Mouse (Mus musculus) CH12.LX (cell line): ENCODE results near the gene Cry2. TPM values are rescaled to one million over a fixed set of nuclear protein-coding genes. Genes with fewer than 3 reads are reported as not detected.

Experiments
- DNase-seq: peaks from one replicate; pipeline ENCODE4 v3.0.0-alpha.2; 2013; ENCODE audit errors: extremely low read depth
- H3K27ac ChIP-seq: 2 replicates; pipeline ENCODE4 v1.5.1; 2012; ENCODE audit warnings: low read depth, mild to moderate bottlenecking, control low read depth, moderate library complexity; ENCODE audit not compliant: insufficient read depth
- H3K27me3 ChIP-seq: replicated peaks from 2 replicates; pipeline ENCODE3; 2012; ENCODE audit warnings: inconsistent platforms
- H3K36me3 ChIP-seq, 2 experiments: replicated peaks in 1 of 2; 2 replicates each; pipeline versions ENCODE3 to v1.6.1; 2012; ENCODE audit warnings: inconsistent platforms in 1 of 2, low read length in 1 of 2, mild to moderate bottlenecking in 1 of 2, mixed read lengths in 1 of 2, moderate library complexity in 1 of 2; ENCODE audit not compliant: control insufficient read depth in 1 of 2, insufficient read depth in 1 of 2
- H3K4me1 ChIP-seq, 2 experiments: 2 replicates each; pipeline ENCODE4 v1.6.1; 2012; ENCODE audit warnings: inconsistent platforms in 1 of 2, moderate library complexity in 1 of 2; ENCODE audit not compliant: insufficient read depth in 2 of 2, control insufficient read depth in 1 of 2
- H3K4me2 ChIP-seq: 2 replicates; pipeline ENCODE4 v1.6.1; 2012; ENCODE audit warnings: low read depth, mild to moderate bottlenecking, control low read depth; ENCODE audit not compliant: poor library complexity, insufficient read depth, severe bottlenecking
- H3K4me3 ChIP-seq, 3 experiments: fragments of 150-350 bp in 1 of 3; sonication (generic) in 1 of 3; replicated peaks in 1 of 3; 2 replicates each; pipeline versions ENCODE3 to v1.5.1; 2011 to 2012; ENCODE audit warnings: low read depth in 2 of 3, low read length in 2 of 3, mild to moderate bottlenecking in 2 of 3, moderate library complexity in 2 of 3, control low read depth in 1 of 3, improper control_type of control experiment in 1 of 3, inconsistent platforms in 1 of 3, mixed read lengths in 1 of 3; ENCODE audit not compliant: poor library complexity in 1 of 3
- H3K79me2 ChIP-seq: replicated peaks from 2 replicates; pipeline ENCODE4 v1.6.1; 2012; ENCODE audit warnings: mild to moderate bottlenecking, moderate library complexity; ENCODE audit not compliant: control insufficient read depth, poor library complexity, insufficient read depth, severe bottlenecking; ENCODE audit errors: extremely low read depth
- H3K9ac ChIP-seq: 2 replicates; pipeline ENCODE4 v1.6.1; 2012; ENCODE audit warnings: low read depth, mild to moderate bottlenecking, control low read depth, moderate library complexity; ENCODE audit not compliant: insufficient read depth
- H3K9me3 ChIP-seq: replicated peaks from 2 replicates; pipeline ENCODE3; 2012; ENCODE audit warnings: low read length, inconsistent platforms, mixed read lengths
- BHLHE40 ChIP-seq: IDR thresholded peaks from 2 replicates; pipeline ENCODE4 v1.6.1; 2011; ENCODE audit warnings: mild to moderate bottlenecking, low read depth, low read length, improper control_type of control experiment
- CHD2 ChIP-seq: IDR thresholded peaks from 2 replicates; pipeline ENCODE4 v1.6.1; 2011; ENCODE audit warnings: low read length, improper control_type of control experiment
- CTCF ChIP-seq, 2 experiments: IDR thresholded peaks in 1 of 2; conservative IDR thresholded peaks in 1 of 2; 2 replicates each; pipeline ENCODE4 v1.5.1; 2011 to 2012; ENCODE audit warnings: low read depth in 2 of 2, low read length in 2 of 2, improper control_type of control experiment in 1 of 2, inconsistent platforms in 1 of 2, mild to moderate bottlenecking in 1 of 2, moderate library complexity in 1 of 2
- E2F4 ChIP-seq: IDR thresholded peaks from 2 replicates; pipeline ENCODE4 v1.6.1; 2011; ENCODE audit warnings: low read depth, low read length, improper control_type of control experiment; ENCODE audit not compliant: insufficient replicate concordance
- ELF1 ChIP-seq: IDR thresholded peaks from 2 replicates; pipeline ENCODE4 v1.6.1; 2014; ENCODE audit warnings: low read depth, mild to moderate bottlenecking, inconsistent platforms, low read length, improper control_type of control experiment
- EP300 ChIP-seq: IDR thresholded peaks from 2 replicates; pipeline ENCODE4 v1.6.1; 2011; ENCODE audit warnings: low read length, improper control_type of control experiment
- GABPA ChIP-seq: IDR thresholded peaks from 2 replicates; pipeline ENCODE4 v1.6.1; 2012; ENCODE audit warnings: low read depth, low read length, improper control_type of control experiment, inconsistent platforms; ENCODE audit not compliant: insufficient replicate concordance
- IRF4 ChIP-seq: IDR thresholded peaks from 2 replicates; pipeline ENCODE4 v1.6.1; 2014; ENCODE audit warnings: low read depth, mild to moderate bottlenecking, inconsistent platforms, low read length, improper control_type of control experiment
- MAFK ChIP-seq: IDR thresholded peaks from 2 replicates; pipeline ENCODE4 v1.6.1; 2011; ENCODE audit warnings: low read length, improper control_type of control experiment; ENCODE audit not compliant: insufficient replicate concordance
- MAZ ChIP-seq: IDR thresholded peaks from 2 replicates; pipeline ENCODE4 v1.6.1; 2012; ENCODE audit warnings: low read depth, mild to moderate bottlenecking, inconsistent platforms, low read length, improper control_type of control experiment, moderate library complexity
- MXI1 ChIP-seq: IDR thresholded peaks from 2 replicates; pipeline ENCODE4 v1.6.1; 2011; ENCODE audit warnings: mild to moderate bottlenecking, low read depth, low read length, improper control_type of control experiment
- MYC ChIP-seq: IDR thresholded peaks from 2 replicates; pipeline ENCODE4 v1.6.1; 2011; ENCODE audit warnings: low read depth, mild to moderate bottlenecking, improper control_type of control experiment, low read length
- PAX5 ChIP-seq: IDR thresholded peaks from 2 replicates; pipeline ENCODE4 v1.6.1; 2012; ENCODE audit warnings: low read length, inconsistent platforms, mixed read lengths
- POLR2A ChIP-seq: IDR thresholded peaks from 2 replicates; pipeline ENCODE4 v1.6.1; 2011; ENCODE audit warnings: low read depth, mild to moderate bottlenecking, improper control_type of control experiment, low read length
- POLR2AphosphoS2 ChIP-seq: IDR thresholded peaks from 2 replicates; pipeline ENCODE4 v1.6.1; 2011; ENCODE audit warnings: low read depth, low read length, improper control_type of control experiment
- RCOR1 ChIP-seq: conservative IDR thresholded peaks from 2 replicates; pipeline ENCODE4 v1.6.1; 2012; ENCODE audit warnings: low read depth, mild to moderate bottlenecking, inconsistent platforms, low read length, improper control_type of control experiment
- SIN3A ChIP-seq: IDR thresholded peaks from 2 replicates; pipeline ENCODE4 v1.6.1; 2012; ENCODE audit warnings: low read length, improper control_type of control experiment, inconsistent platforms
- SMC3 ChIP-seq: IDR thresholded peaks from 2 replicates; pipeline ENCODE4 v1.6.1; 2011; ENCODE audit warnings: low read depth, low read length, improper control_type of control experiment
- TBP ChIP-seq: conservative IDR thresholded peaks from 2 replicates; pipeline ENCODE4 v1.6.1; 2011; ENCODE audit warnings: low read depth, low read length, improper control_type of control experiment
- UBTF ChIP-seq: IDR thresholded peaks from 2 replicates; pipeline ENCODE4 v1.6.1; 2012; ENCODE audit warnings: low read depth, mild to moderate bottlenecking, inconsistent platforms, low read length, improper control_type of control experiment, moderate library complexity
- ZC3H11A ChIP-seq: IDR thresholded peaks from 2 replicates; pipeline ENCODE4 v1.6.1; 2012; ENCODE audit warnings: low read depth, mild to moderate bottlenecking, inconsistent platforms, low read length, improper control_type of control experiment
- ZKSCAN1 ChIP-seq: IDR thresholded peaks from 2 replicates; pipeline ENCODE4 v1.6.1; 2012; ENCODE audit warnings: low read depth, inconsistent platforms, low read length, improper control_type of control experiment, borderline replicate concordance
- ZMIZ1 ChIP-seq: IDR thresholded peaks from 2 replicates; pipeline ENCODE4 v1.6.1; 2012; ENCODE audit warnings: low read depth, mild to moderate bottlenecking, inconsistent platforms, low read length, improper control_type of control experiment
- ZNF384 ChIP-seq: IDR thresholded peaks from 2 replicates; pipeline ENCODE4 v1.6.1; 2012; ENCODE audit warnings: low read depth, low read length, improper control_type of control experiment, inconsistent platforms
- dilution Hi-C: fragments of 300-500 bp; cut with MboI; formaldehyde crosslinking; loops from 2 replicates; pipeline ENCODE4 v1.14.3; 2020; ENCODE audit warnings: low sequenced_read_pairs; ENCODE audit not compliant: extremely low pct_unique_long_range_greater_than_20kb, extremely low pct_ligation_motif_present
- in situ Hi-C: fragments of 300-500 bp; cut with MboI; formaldehyde crosslinking; loops from 3 replicates; pipeline ENCODE4 v1.14.3; 2019; ENCODE audit warnings: low sequenced_read_pairs, low pct_ligation_motif_present, low pct_unique_long_range_greater_than_20kb, mixed read lengths
- polyA plus RNA-seq: library from polyadenylated mRNA; unstranded; fragments of >175 nt; gene quantifications from 2 replicates; pipeline ENCODE4 v1.2.1, GENCODE M21; 2012; ENCODE audit warnings: low read depth; ENCODE audit not compliant: insufficient read length
- total RNA-seq, 2 experiments: library from RNA; depleted of rRNA; stranded (reverse); fragments of 300-350 nt in 1 of 2; fragments of >200 nt in 1 of 2; gene quantifications; 2 replicates each; pipeline ENCODE4 v1.2.3; 2012 to 2014

Cry2 gene
- total and polyA plus RNA-seq, 3 experiments, result 4.3 to 15.9 (median 12.7) TPM

GRCm38 (mm10) chr2:92444376-92444775 is 10.5 kb upstream of the Cry2 start:
- dilution Hi-C loops, result no loop called here
- Histone ChIP-seq H3K4me3 (no peak overlapping the region), H3K79me2 (no peaks in the 10 kb centered on the region), H3K36me3 (no peaks in the 10 kb centered on the region), H3K4me1 (peaks cover 3 to 4% of the 10 kb centered on the region in 2 experiments; a peak in 1 of 4 replicates), H3K27me3 (peaks cover 14% of the 10 kb centered on the region), H3K9ac (no peak overlapping the region), H3K9me3 (no peaks in the 10 kb centered on the region), H3K27ac (no peak overlapping the region), H3K4me2 (no peak overlapping the region)
- in situ Hi-C loops, result loop anchor here (10.0 kb wide), 1 partner anchor 390 kb away; no protein-coding TSS in a partner anchor
- TF ChIP-seq ZC3H11A (no peak), POLR2A (no peak), MAZ (no peak), MXI1 (no peak), TBP (no peak), BHLHE40 (no peak), PAX5 (no peak), MAFK (no peak), EP300 (no peak)
- DNase-seq, result no peak

GRCm38 (mm10) chr2:92443313-92443712 is 9.5 kb upstream of the Cry2 start:
- in situ Hi-C loops, result loop anchor here (10.0 kb wide), 1 partner anchor 389 kb away; no protein-coding TSS in a partner anchor
- Histone ChIP-seq H3K27ac (no peak overlapping the region), H3K4me3 (no peak overlapping the region), H3K27me3 (peaks cover 14% of the 10 kb centered on the region), H3K4me2 (no peak overlapping the region), H3K9me3 (no peaks in the 10 kb centered on the region), H3K9ac (no peak overlapping the region), H3K79me2 (no peaks in the 10 kb centered on the region), H3K36me3 (no peaks in the 10 kb centered on the region), H3K4me1 (peaks cover 3 to 4% of the 10 kb centered on the region in 2 experiments; a peak in 1 of 4 replicates)
- DNase-seq, result no peak
- dilution Hi-C loops, result no loop called here
- TF ChIP-seq POLR2A (no peak), EP300 (no peak), IRF4 (no peak), GABPA (no peak), CHD2 (no peak), CTCF (conservative IDR thresholded peaks at IDR 0.05 in 1 of 2, IDR thresholded peaks at IDR 0.05 in 1 of 2; ENCODE audit: low read depth in 2 of 2, low read length in 2 of 2) (no peak), POLR2AphosphoS2 (no peak), MYC (no peak), SIN3A (no peak), PAX5 (no peak), ZNF384 (no peak), ELF1 (no peak), RCOR1 (no peak), E2F4 (no peak), ZKSCAN1 (no peak), ZMIZ1 (no peak), SMC3 (no peak), UBTF (no peak)
